Mouse (Mus musculus) CH12.LX (cell line): Measurements from ENCODE around the gene Hoxb1. TPM values are rescaled to one million over a fixed set of nuclear protein-coding genes. Genes with fewer than 3 reads are reported as not detected.

Experiments used
- DNase-seq: peaks from one replicate; pipeline ENCODE4 v3.0.0-alpha.2; 2013; ENCODE audit errors: extremely low read depth
- H3K27ac ChIP-seq: 2 replicates; pipeline ENCODE4 v1.5.1; 2012; ENCODE audit warnings: low read depth, mild to moderate bottlenecking, control low read depth, moderate library complexity; ENCODE audit not compliant: insufficient read depth
- H3K27me3 ChIP-seq: replicated peaks from 2 replicates; pipeline ENCODE3; 2012; ENCODE audit warnings: inconsistent platforms
- H3K36me3 ChIP-seq, 2 experiments: replicated peaks in 1 of 2; 2 replicates each; pipeline versions ENCODE3 to v1.6.1; 2012; ENCODE audit warnings: inconsistent platforms in 1 of 2, low read length in 1 of 2, mild to moderate bottlenecking in 1 of 2, mixed read lengths in 1 of 2, moderate library complexity in 1 of 2; ENCODE audit not compliant: control insufficient read depth in 1 of 2, insufficient read depth in 1 of 2
- H3K4me1 ChIP-seq, 2 experiments: 2 replicates each; pipeline ENCODE4 v1.6.1; 2012; ENCODE audit warnings: inconsistent platforms in 1 of 2, moderate library complexity in 1 of 2; ENCODE audit not compliant: insufficient read depth in 2 of 2, control insufficient read depth in 1 of 2
- H3K4me2 ChIP-seq: 2 replicates; pipeline ENCODE4 v1.6.1; 2012; ENCODE audit warnings: low read depth, mild to moderate bottlenecking, control low read depth; ENCODE audit not compliant: poor library complexity, insufficient read depth, severe bottlenecking
- H3K4me3 ChIP-seq, 3 experiments: fragments of 150-350 bp in 1 of 3; sonication (generic) in 1 of 3; replicated peaks in 1 of 3; 2 replicates each; pipeline versions ENCODE3 to v1.5.1; 2011 to 2012; ENCODE audit warnings: low read depth in 2 of 3, low read length in 2 of 3, mild to moderate bottlenecking in 2 of 3, moderate library complexity in 2 of 3, control low read depth in 1 of 3, improper control_type of control experiment in 1 of 3, inconsistent platforms in 1 of 3, mixed read lengths in 1 of 3; ENCODE audit not compliant: poor library complexity in 1 of 3
- H3K79me2 ChIP-seq: replicated peaks from 2 replicates; pipeline ENCODE4 v1.6.1; 2012; ENCODE audit warnings: mild to moderate bottlenecking, moderate library complexity; ENCODE audit not compliant: control insufficient read depth, poor library complexity, insufficient read depth, severe bottlenecking; ENCODE audit errors: extremely low read depth
- H3K9ac ChIP-seq: 2 replicates; pipeline ENCODE4 v1.6.1; 2012; ENCODE audit warnings: low read depth, mild to moderate bottlenecking, control low read depth, moderate library complexity; ENCODE audit not compliant: insufficient read depth
- H3K9me3 ChIP-seq: replicated peaks from 2 replicates; pipeline ENCODE3; 2012; ENCODE audit warnings: low read length, inconsistent platforms, mixed read lengths
- CTCF ChIP-seq, 2 experiments: IDR thresholded peaks in 1 of 2; conservative IDR thresholded peaks in 1 of 2; 2 replicates each; pipeline ENCODE4 v1.5.1; 2011 to 2012; ENCODE audit warnings: low read depth in 2 of 2, low read length in 2 of 2, improper control_type of control experiment in 1 of 2, inconsistent platforms in 1 of 2, mild to moderate bottlenecking in 1 of 2, moderate library complexity in 1 of 2
- E2F4 ChIP-seq: IDR thresholded peaks from 2 replicates; pipeline ENCODE4 v1.6.1; 2011; ENCODE audit warnings: low read depth, low read length, improper control_type of control experiment; ENCODE audit not compliant: insufficient replicate concordance
- EP300 ChIP-seq: IDR thresholded peaks from 2 replicates; pipeline ENCODE4 v1.6.1; 2011; ENCODE audit warnings: low read length, improper control_type of control experiment
- IRF4 ChIP-seq: IDR thresholded peaks from 2 replicates; pipeline ENCODE4 v1.6.1; 2014; ENCODE audit warnings: low read depth, mild to moderate bottlenecking, inconsistent platforms, low read length, improper control_type of control experiment
- KAT2A ChIP-seq: IDR thresholded peaks from 2 replicates; pipeline ENCODE4 v1.6.1; 2012; ENCODE audit warnings: low read length, improper control_type of control experiment, inconsistent platforms; ENCODE audit not compliant: insufficient replicate concordance
- MAX ChIP-seq: IDR thresholded peaks from 2 replicates; pipeline ENCODE4 v1.6.1; 2011; ENCODE audit warnings: low read length, improper control_type of control experiment
- MAZ ChIP-seq: IDR thresholded peaks from 2 replicates; pipeline ENCODE4 v1.6.1; 2012; ENCODE audit warnings: low read depth, mild to moderate bottlenecking, inconsistent platforms, low read length, improper control_type of control experiment, moderate library complexity
- MEF2A ChIP-seq: IDR thresholded peaks from 2 replicates; pipeline ENCODE4 v1.6.1; 2014; ENCODE audit warnings: low read depth, mild to moderate bottlenecking, inconsistent platforms, low read length, improper control_type of control experiment, borderline replicate concordance
- NRF1 ChIP-seq: IDR thresholded peaks from 2 replicates; pipeline ENCODE4 v1.6.1; 2014; ENCODE audit warnings: low read depth, mild to moderate bottlenecking, inconsistent platforms, low read length, improper control_type of control experiment, moderate library complexity
- PAX5 ChIP-seq: IDR thresholded peaks from 2 replicates; pipeline ENCODE4 v1.6.1; 2012; ENCODE audit warnings: low read length, inconsistent platforms, mixed read lengths
- POLR2AphosphoS2 ChIP-seq: IDR thresholded peaks from 2 replicates; pipeline ENCODE4 v1.6.1; 2011; ENCODE audit warnings: low read depth, low read length, improper control_type of control experiment
- TBP ChIP-seq: conservative IDR thresholded peaks from 2 replicates; pipeline ENCODE4 v1.6.1; 2011; ENCODE audit warnings: low read depth, low read length, improper control_type of control experiment
- TCF12 ChIP-seq: IDR thresholded peaks from 2 replicates; pipeline ENCODE4 v1.6.1; 2014; ENCODE audit warnings: low read depth, mild to moderate bottlenecking, inconsistent platforms, low read length, improper control_type of control experiment
- UBTF ChIP-seq: IDR thresholded peaks from 2 replicates; pipeline ENCODE4 v1.6.1; 2012; ENCODE audit warnings: low read depth, mild to moderate bottlenecking, inconsistent platforms, low read length, improper control_type of control experiment, moderate library complexity
- USF1 ChIP-seq: IDR thresholded peaks from 2 replicates; pipeline ENCODE4 v1.6.1; 2014; ENCODE audit warnings: low read depth, mild to moderate bottlenecking, inconsistent platforms, low read length, improper control_type of control experiment
- USF2 ChIP-seq: conservative IDR thresholded peaks from 2 replicates; pipeline ENCODE4 v1.6.1; 2011; ENCODE audit warnings: low read depth, low read length, improper control_type of control experiment
- ZMIZ1 ChIP-seq: IDR thresholded peaks from 2 replicates; pipeline ENCODE4 v1.6.1; 2012; ENCODE audit warnings: low read depth, mild to moderate bottlenecking, inconsistent platforms, low read length, improper control_type of control experiment
- ZNF384 ChIP-seq: IDR thresholded peaks from 2 replicates; pipeline ENCODE4 v1.6.1; 2012; ENCODE audit warnings: low read depth, low read length, improper control_type of control experiment, inconsistent platforms
- dilution Hi-C: fragments of 300-500 bp; cut with MboI; formaldehyde crosslinking; loops from 2 replicates; pipeline ENCODE4 v1.14.3; 2020; ENCODE audit warnings: low sequenced_read_pairs; ENCODE audit not compliant: extremely low pct_unique_long_range_greater_than_20kb, extremely low pct_ligation_motif_present
- in situ Hi-C: fragments of 300-500 bp; cut with MboI; formaldehyde crosslinking; loops from 3 replicates; pipeline ENCODE4 v1.14.3; 2019; ENCODE audit warnings: low sequenced_read_pairs, low pct_ligation_motif_present, low pct_unique_long_range_greater_than_20kb, mixed read lengths
- polyA plus RNA-seq: library from polyadenylated mRNA; unstranded; fragments of >175 nt; gene quantifications from 2 replicates; pipeline ENCODE4 v1.2.1, GENCODE M21; 2012; ENCODE audit warnings: low read depth; ENCODE audit not compliant: insufficient read length
- total RNA-seq, 2 experiments: library from RNA; depleted of rRNA; stranded (reverse); fragments of 300-350 nt in 1 of 2; fragments of >200 nt in 1 of 2; gene quantifications; 2 replicates each; pipeline ENCODE4 v1.2.3; 2012 to 2014

The Hoxb1 gene
- total and polyA plus RNA-seq, 3 experiments: not detected

- in situ Hi-C loops: no loop called here
- Histone ChIP-seq H3K4me3 (no peak overlapping the region), H3K9me3 (peaks cover 8% of the 10 kb centered on the region), H3K9ac (no peak overlapping the region), H3K27ac (no peak overlapping the region), H3K79me2 (no peaks in the 10 kb centered on the region), H3K27me3 (peaks cover 13% of the 10 kb centered on the region), H3K4me2 (no peak overlapping the region), H3K36me3 (peaks cover 0 to 10% of the 10 kb centered on the region in 2 experiments), H3K4me1 (peaks cover 3 to 21% of the 10 kb centered on the region in 2 experiments; a peak in 2 of 4 replicates)
- no peak for DNase-seq
- TF ChIP-seq ZNF384 (no peak), ZMIZ1 (no peak), MAZ (no peak), USF1 (no peak), EP300 (no peak), POLR2AphosphoS2 (no peak), MAX (no peak), UBTF (no peak), KAT2A (no peak), MEF2A (no peak), IRF4 (no peak), CTCF (conservative IDR thresholded peaks at IDR 0.05 in 1 of 2, IDR thresholded peaks at IDR 0.05 in 1 of 2; ENCODE audit: low read depth in 2 of 2, low read length in 2 of 2) (no peak), PAX5 (no peak), TCF12 (no peak), E2F4 (no peak), USF2 (no peak), NRF1 (no peak)
- dilution Hi-C loops: no loop called here
These were observed 19.4 kb upstream of the Hoxb1 start for GRCm38 (mm10) chr11:96345893-96346806.

GRCm38 (mm10) chr11:96346916-96347520 is 18.5 kb upstream of the Hoxb1 start:
- peaks cover 0 to 10% of the 10 kb centered on the region in 2 experiments for H3K36me3 ChIP-seq
- peaks cover 8% of the 10 kb centered on the region for H3K9me3 ChIP-seq
- peaks cover 12% of the 10 kb centered on the region for H3K27me3 ChIP-seq
- no peak overlapping the region for H3K9ac ChIP-seq
- H3K4me2 ChIP-seq: no peak overlapping the region
- DNase-seq: no peak
- H3K4me1 ChIP-seq: peaks cover 3 to 21% of the 10 kb centered on the region in 2 experiments; a peak in 2 of 4 replicates
- dilution Hi-C loops: no loop called here
- TF ChIP-seq TBP: no peak
- TF ChIP-seq, all 38 proteins: peak for 0
- no peak overlapping the region for H3K4me3 ChIP-seq
- H3K79me2 ChIP-seq: no peaks in the 10 kb centered on the region
- in situ Hi-C loops: no loop called here
- no peak overlapping the region for H3K27ac ChIP-seq
